Mouse (Mus musculus): ENCODE measurements at regions not wholly inside any gene's neighbourhood (a gene's known extent, or its start where the extent isn't known, plus 50 kb on each side); places are given as distances from the start of the nearest gene placed in this dataset.

- no peak for DNase-seq
Measured at GRCm38 (mm10) chr8:128057845-128058244, 300.6 kb upstream of the Nrp1 start.

- DNase-seq, result peak in 1 of 2 experiments; percentile 28
Measured at GRCm38 (mm10) chr8:128059817-128060216, 298.6 kb upstream of the Nrp1 start.

- DNase-seq, result no peak
Measured at GRCm38 (mm10) chr8:128064211-128064610, 294.2 kb upstream of the Nrp1 start.

GRCm38 (mm10) chr8:128065127-128065526 is 293.3 kb upstream of the Nrp1 start:
- DNase-seq, result peak in 1 of 2 experiments; percentile 26

- no peak for DNase-seq
Measured at GRCm38 (mm10) chr8:128065964-128066680, 292.3 kb upstream of the Nrp1 start.

- no peak for DNase-seq
Measured at GRCm38 (mm10) chr8:128069749-128070148, 288.7 kb upstream of the Nrp1 start.

GRCm38 (mm10) chr8:128075566-128075965 is 282.8 kb upstream of the Nrp1 start:
- DNase-seq, result no peak

- DNase-seq, result no peak
Measured at GRCm38 (mm10) chr8:128076226-128076625, 282.2 kb upstream of the Nrp1 start.

GRCm38 (mm10) chr8:128078740-128079139 is 279.7 kb upstream of the Nrp1 start:
- peak in 1 of 2 experiments; percentile 59 for DNase-seq

GRCm38 (mm10) chr8:128085800-128086199 is 272.6 kb upstream of the Nrp1 start:
- no peak for DNase-seq

- DNase-seq, result no peak
Measured at GRCm38 (mm10) chr8:128087500-128087899, 270.9 kb upstream of the Nrp1 start.

GRCm38 (mm10) chr8:128092826-128093225 is 265.6 kb upstream of the Nrp1 start:
- peak; percentile 55 to 74 for DNase-seq

- DNase-seq, result peak in 1 of 2 experiments; percentile 11
Measured at GRCm38 (mm10) chr8:128095451-128095850, 263.0 kb upstream of the Nrp1 start.

GRCm38 (mm10) chr8:128097601-128098000 is 260.8 kb upstream of the Nrp1 start:
- DNase-seq, result no peak

GRCm38 (mm10) chr8:128103380-128103779 is 255.0 kb upstream of the Nrp1 start:
- DNase-seq, result no peak

- no peak for DNase-seq
Measured at GRCm38 (mm10) chr8:128106569-128106968, 251.8 kb upstream of the Nrp1 start.

- no peak for DNase-seq
Measured at GRCm38 (mm10) chr8:128107041-128107440, 251.4 kb upstream of the Nrp1 start.

GRCm38 (mm10) chr8:128109036-128109435 is 249.4 kb upstream of the Nrp1 start:
- no peak for DNase-seq

GRCm38 (mm10) chr8:128111132-128111531 is 247.3 kb upstream of the Nrp1 start:
- no peak for DNase-seq

GRCm38 (mm10) chr8:128113116-128113515 is 245.3 kb upstream of the Nrp1 start:
- DNase-seq, result peak; percentile 72 to 88

- no peak for DNase-seq
Measured at GRCm38 (mm10) chr8:128141290-128141966, 217.0 kb upstream of the Nrp1 start.

GRCm38 (mm10) chr8:128148351-128148942 is 210.0 kb upstream of the Nrp1 start:
- no peak for DNase-seq

GRCm38 (mm10) chr8:128155604-128156003 is 202.8 kb upstream of the Nrp1 start:
- DNase-seq, result no peak

Measured in heart, adult 18-20 months (tissue).